Mouse (Mus musculus) midbrain, embryonic 14.5 days (tissue): Measurements from ENCODE around the gene Ube2o. TPM values are rescaled to one million over a fixed set of nuclear protein-coding genes. Genes with fewer than 3 reads are reported as not detected.
A peak's percentile ranks its signal among the peaks of the same experiment; 100 is the strongest.

Source experiments
- ATAC-seq: fragments of 200-750 bp; cut with Nextera tagmentation; 2 replicates; pipeline ENCODE4 v1.8.0; 2017; ENCODE audit warnings: moderate number of reproducible peaks, moderate library complexity; ENCODE audit not compliant: low FRiP score, low TSS enrichment
- DNase-seq: peaks from one replicate; pipeline ENCODE4 v3.0.0-alpha.2; 2015
- H3K27ac ChIP-seq: fragments of 300-500 bp; sonication (generic); replicated peaks from 2 replicates; pipeline ENCODE4 v1.5.1; 2014; ENCODE audit warnings: mild to moderate bottlenecking, low read depth, low read length, moderate library complexity
- H3K27me3 ChIP-seq: fragments of 300-500 bp; sonication (generic); 2 replicates; pipeline ENCODE4 v1.6.1; 2014; ENCODE audit warnings: low read length, control low read depth, mixed read lengths; ENCODE audit not compliant: control insufficient read depth, insufficient read depth
- H3K36me3 ChIP-seq: fragments of 300-500 bp; sonication (generic); 2 replicates; pipeline ENCODE4 v1.6.1; 2014; ENCODE audit warnings: low read length, control low read depth; ENCODE audit not compliant: control insufficient read depth, insufficient read depth
- H3K4me1 ChIP-seq: fragments of 300-500 bp; sonication (generic); 2 replicates; pipeline ENCODE4 v1.6.1; 2014; ENCODE audit warnings: mild to moderate bottlenecking, antibody characterized with exemption, low read length, control low read depth; ENCODE audit not compliant: control insufficient read depth, insufficient read depth
- H3K4me2 ChIP-seq: fragments of 300-500 bp; sonication (generic); 2 replicates; pipeline ENCODE4 v1.6.1; 2014; ENCODE audit warnings: mild to moderate bottlenecking, low read length, moderate library complexity
- H3K4me3 ChIP-seq: fragments of 300-500 bp; sonication (generic); replicated peaks from 2 replicates; pipeline ENCODE4 v1.5.1; 2014; ENCODE audit warnings: low read depth, low read length
- H3K9ac ChIP-seq: fragments of 300-500 bp; sonication (generic); replicated peaks from 2 replicates; pipeline ENCODE4 v1.6.1; 2014; ENCODE audit warnings: mild to moderate bottlenecking, low read length, moderate library complexity
- H3K9me3 ChIP-seq: fragments of 300-500 bp; sonication (generic); 2 replicates; pipeline ENCODE4 v1.6.1; 2016; ENCODE audit warnings: low read length, control low read depth, mixed read lengths; ENCODE audit not compliant: control insufficient read depth
- WGBS: fragments of 180-500 bp; shearing (Covaris S2); extraction: QIAGEN DNeasy Blood & Tissue Kit; methylation state at CpG from one replicate; pipeline ENCODE4 v1.1.7; 2014; 5-methylcytosine and 5-hydroxymethylcytosine counted together
- polyA plus RNA-seq: library from polyadenylated mRNA; unstranded; fragments of >200 nt; fragmentation: Nextera tagmentation; extraction: Ambion mirVana; gene quantifications from 2 replicates; pipeline ENCODE4 v1.2.1, GENCODE M21; 2014

Gene Ube2o
- polyA plus RNA-seq, 1 experiment from 2014 or later = 26.9 TPM

DNA sequence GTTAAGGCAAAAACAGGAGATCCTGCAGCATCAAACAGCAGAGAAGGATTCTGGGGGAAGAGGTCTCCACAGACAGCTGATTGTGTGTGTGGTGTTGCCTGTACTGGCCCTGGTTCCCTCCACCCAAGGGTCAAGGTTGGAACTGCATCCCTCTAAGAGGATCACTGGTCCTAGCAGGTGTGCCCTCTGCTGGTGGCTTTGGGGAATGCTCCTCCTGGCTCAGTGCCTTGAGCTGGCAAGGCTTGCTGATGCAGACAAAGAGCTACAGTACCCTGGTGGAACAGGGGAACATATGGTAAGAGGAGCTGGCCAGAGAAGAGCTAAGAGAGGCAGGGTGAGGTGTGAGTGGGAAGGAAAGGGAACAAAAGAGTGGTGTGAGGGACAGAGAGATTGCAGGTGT is 11.2 kb upstream of the Ube2o start:
- H3K4me1 ChIP-seq = peaks cover 16% of the 10 kb centered on the region
- no peaks in the 10 kb centered on the region for H3K27me3 ChIP-seq
- H3K9me3 ChIP-seq = no peaks in the 10 kb centered on the region
- no peak overlapping the region for H3K4me3 ChIP-seq
- H3K36me3 ChIP-seq = no peaks in the 10 kb centered on the region
- DNase-seq (peak; percentile 93), ATAC-seq (peak; percentile 59; the same call in 1 of the 2 replicates)
- H3K4me2 ChIP-seq = no peak overlapping the region
- H3K9ac ChIP-seq = no peak overlapping the region; the same call in 1 of the 2 replicates
- H3K27ac ChIP-seq = peak overlapping the region; percentile 62

DNA sequence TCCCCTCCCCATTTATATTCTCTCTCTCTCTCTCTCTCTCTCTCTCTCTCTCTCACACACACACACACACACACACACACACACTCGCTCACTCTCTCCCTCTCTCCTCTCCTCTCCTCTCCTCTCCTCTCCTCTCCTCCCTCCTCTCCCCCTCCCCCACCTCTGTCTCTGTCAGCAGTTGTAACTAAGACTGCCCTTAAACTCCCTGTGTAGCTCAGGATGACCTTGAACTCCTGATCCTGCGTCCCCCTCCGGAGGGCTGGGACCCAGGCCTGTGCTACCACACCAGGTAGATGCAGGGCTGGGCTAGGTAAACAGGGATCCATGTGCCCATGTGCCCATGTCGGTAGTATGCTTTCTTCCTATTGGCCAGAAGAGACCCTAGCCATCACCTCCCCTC is 10.4 kb upstream of the Ube2o start:
- H3K36me3 ChIP-seq = no peaks in the 10 kb centered on the region
- no peak for DNase-seq
- no peak overlapping the region for H3K4me3 ChIP-seq
- no peak overlapping the region for H3K27ac ChIP-seq
- WGBS = 83% methylated on average over 4 of the region's 4 CpGs
- H3K4me1 ChIP-seq = peaks cover 19% of the 10 kb centered on the region
- no peak overlapping the region for H3K4me2 ChIP-seq
- ATAC-seq = no peak
- no peaks in the 10 kb centered on the region for H3K27me3 ChIP-seq
- H3K9ac ChIP-seq = no peak overlapping the region
- H3K9me3 ChIP-seq = no peaks in the 10 kb centered on the region

DNA sequence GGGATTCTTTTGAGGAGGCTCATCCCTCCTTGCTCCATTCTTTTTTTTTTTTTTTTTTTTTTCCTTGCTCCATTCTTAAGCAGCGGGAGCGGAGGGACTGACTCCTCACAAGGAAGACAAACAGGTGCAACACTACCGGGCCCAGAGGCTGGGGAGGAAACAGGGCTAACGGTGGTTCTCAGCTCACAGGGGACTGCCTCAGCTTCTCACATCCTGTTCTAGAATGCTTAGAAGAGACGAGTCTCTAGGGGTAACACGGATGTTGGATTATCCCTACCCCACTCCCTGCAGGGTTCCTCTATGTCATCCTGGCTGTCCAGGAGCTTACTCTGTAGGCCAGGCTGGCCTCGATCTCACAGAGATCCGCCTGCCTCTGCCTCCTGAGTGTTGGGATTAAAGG is 8.3 kb upstream of the Ube2o start:
- Histone ChIP-seq H3K27ac (no peak overlapping the region), H3K36me3 (no peaks in the 10 kb centered on the region), H3K9ac (no peak overlapping the region), H3K9me3 (no peaks in the 10 kb centered on the region), H3K4me2 (no peak overlapping the region), H3K4me1 (peaks cover 19% of the 10 kb centered on the region), H3K27me3 (no peaks in the 10 kb centered on the region), H3K4me3 (no peak overlapping the region)
- ATAC-seq (no peak), DNase-seq (no peak)
- 51% methylated on average over 8 of the region's 8 CpGs for WGBS

DNA sequence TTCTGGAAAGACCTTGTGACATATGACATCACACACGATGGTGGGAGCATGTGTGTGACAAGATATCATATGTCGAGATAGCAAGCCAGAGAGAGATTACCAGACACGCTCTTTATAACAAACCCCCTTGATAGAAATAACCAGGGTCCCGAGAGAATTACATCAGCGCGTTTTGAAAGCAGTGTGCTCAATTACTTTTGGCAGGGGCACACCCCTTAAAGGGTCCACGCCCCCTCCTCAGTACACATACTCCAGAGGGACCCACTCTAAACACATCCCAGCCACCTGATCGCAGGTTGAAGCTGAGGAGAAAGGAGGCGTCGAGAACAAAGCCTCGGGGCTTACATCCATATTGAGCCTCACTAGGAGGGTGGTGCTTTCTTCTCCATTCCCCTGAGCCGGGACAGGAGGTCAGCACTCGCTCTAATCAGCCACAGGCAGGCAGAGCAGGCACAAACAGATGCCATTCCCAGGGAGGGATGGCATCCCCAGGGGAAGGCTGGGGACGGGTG is 7.8 kb upstream of the Ube2o start:
- WGBS = 14% methylated on average over 14 of the region's 14 CpGs
- DNase-seq = peak; percentile 60
- Histone ChIP-seq H3K4me3 (no peak overlapping the region), H3K4me1 (peaks cover 19% of the 10 kb centered on the region), H3K27me3 (no peaks in the 10 kb centered on the region), H3K27ac (no peak overlapping the region), H3K9me3 (no peaks in the 10 kb centered on the region), H3K4me2 (peak overlapping the region; percentile 13; the same call in 1 of the 2 replicates), H3K9ac (no peak overlapping the region; the same call in 1 of the 2 replicates), H3K36me3 (no peaks in the 10 kb centered on the region)
- ATAC-seq = no peak

DNA sequence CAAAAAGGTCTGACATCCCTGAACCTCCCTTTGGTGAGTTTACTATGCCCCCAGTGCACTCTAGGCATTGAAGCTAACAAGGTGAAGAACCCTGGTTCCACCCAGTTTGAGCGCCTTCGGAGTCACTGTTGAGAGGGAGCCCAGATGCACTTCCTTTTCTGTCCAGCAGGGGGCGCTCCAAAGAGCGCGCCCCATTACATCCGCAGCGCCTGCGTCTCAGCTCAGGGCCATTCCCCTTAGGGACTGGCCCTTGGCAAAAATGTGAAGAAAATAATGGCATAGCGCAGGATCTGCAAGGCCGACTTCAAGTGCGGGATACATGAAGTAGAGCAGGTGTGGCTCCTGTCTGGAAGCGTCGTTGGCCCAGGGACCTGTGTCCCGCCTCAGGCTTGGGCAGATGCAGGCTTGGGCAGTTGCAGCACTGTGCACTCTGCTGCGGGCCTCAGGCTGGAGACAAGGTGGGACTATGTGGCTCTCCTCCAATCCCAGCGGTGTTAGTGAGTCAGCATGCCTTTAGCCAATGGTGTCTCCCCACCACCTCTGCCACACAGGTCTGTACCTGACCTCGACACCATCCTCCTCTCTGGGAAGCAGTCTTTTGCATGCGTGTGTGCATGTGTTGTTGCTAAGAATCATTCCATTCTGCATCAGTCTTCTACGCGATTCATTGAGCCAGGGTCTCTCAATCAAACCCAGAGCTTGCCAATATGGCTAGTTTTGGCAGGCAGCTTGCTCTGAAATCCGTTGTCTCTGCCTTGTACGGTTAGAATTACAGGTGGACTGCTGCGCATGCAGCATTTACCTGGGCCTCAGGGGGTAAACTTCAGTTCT is 5.8 kb upstream of the Ube2o start:
- Histone ChIP-seq H3K36me3 (no peaks in the 10 kb centered on the region), H3K4me3 (peak overlapping the region; percentile 18; the same call in 1 of the 2 replicates), H3K9me3 (no peaks in the 10 kb centered on the region), H3K9ac (no peak overlapping the region), H3K4me1 (peaks cover 13% of the 10 kb centered on the region; the same call in 1 of the 2 replicates), H3K27me3 (no peaks in the 10 kb centered on the region), H3K4me2 (peak overlapping the region; percentile 42), H3K27ac (peak overlapping the region; percentile 20; the same call in 1 of the 2 replicates)
- 19% methylated on average over 23 of the region's 23 CpGs for WGBS
- ATAC-seq (no peak), DNase-seq (peak; percentile 82)

DNA sequence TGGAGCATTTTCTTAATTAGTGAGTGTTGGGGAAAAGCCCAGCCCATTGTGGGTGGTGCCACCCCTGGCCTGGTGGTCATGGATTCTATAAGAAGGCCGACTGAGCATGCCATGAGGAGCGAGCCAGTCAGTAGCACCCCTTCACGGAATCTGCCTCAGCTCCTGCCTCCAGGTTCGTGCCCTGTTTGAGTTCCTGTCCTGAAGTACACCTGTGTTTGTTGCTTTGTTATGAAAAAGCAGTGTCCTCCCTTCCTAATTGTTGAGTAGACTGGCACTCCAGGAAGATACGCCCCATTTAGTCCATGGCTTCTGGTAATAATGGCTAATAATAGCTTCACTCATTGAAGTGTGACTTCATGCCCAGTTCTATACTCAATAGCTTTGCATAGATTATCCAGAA is 5.1 kb upstream of the Ube2o start, which contains the start of gene Aanat:
Gene Aanat, plus strand, starts transcription at position 123 of the 400 bp plus-strand sequence.
- Histone ChIP-seq H3K27me3 (no peaks in the 10 kb centered on the region), H3K4me3 (peak within 1 kb of the TSS; percentile 18; the same call in 1 of the 2 replicates), H3K4me1 (peaks cover 13% of the 10 kb centered on the region; the same call in 1 of the 2 replicates), H3K9me3 (no peaks in the 10 kb centered on the region), H3K36me3 (no peaks in the 10 kb centered on the region), H3K27ac (peak within 1 kb of the TSS; percentile 20; the same call in 1 of the 2 replicates), H3K9ac (no peak within 1 kb of the TSS), H3K4me2 (peak within 1 kb of the TSS; percentile 42)
- 64% methylated on average over 5 of the region's 5 CpGs for WGBS
- no peak for DNase-seq
- no peak for ATAC-seq

DNA sequence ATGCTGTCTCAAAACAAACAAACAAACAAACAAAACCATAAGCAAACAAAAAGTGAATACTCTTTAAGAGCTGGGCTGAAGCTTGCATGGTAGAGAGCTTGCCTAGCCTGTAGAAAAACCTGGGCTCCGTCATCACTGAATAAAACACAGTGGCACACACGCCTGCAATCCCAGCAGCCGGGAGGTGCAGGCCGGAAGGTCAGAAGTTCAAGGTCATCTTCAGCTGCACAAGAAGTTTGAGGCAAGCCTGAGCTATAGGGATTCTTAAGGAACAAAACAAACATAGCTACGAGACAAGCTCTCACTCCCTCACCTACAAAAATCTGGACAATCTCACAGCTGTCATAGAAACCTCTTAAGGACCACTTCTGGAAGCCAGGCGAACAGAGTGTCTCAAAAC is 4.4 kb upstream of the Ube2o start:
- WGBS = 84% methylated on average over 6 of the region's 6 CpGs
- Histone ChIP-seq H3K9ac (no peak overlapping the region), H3K4me3 (no peak overlapping the region), H3K27ac (no peak overlapping the region), H3K4me2 (no peak overlapping the region), H3K4me1 (peaks cover 13% of the 10 kb centered on the region; the same call in 1 of the 2 replicates), H3K27me3 (no peaks in the 10 kb centered on the region), H3K36me3 (no peaks in the 10 kb centered on the region), H3K9me3 (no peaks in the 10 kb centered on the region)
- DNase-seq (no peak), ATAC-seq (no peak)

DNA sequence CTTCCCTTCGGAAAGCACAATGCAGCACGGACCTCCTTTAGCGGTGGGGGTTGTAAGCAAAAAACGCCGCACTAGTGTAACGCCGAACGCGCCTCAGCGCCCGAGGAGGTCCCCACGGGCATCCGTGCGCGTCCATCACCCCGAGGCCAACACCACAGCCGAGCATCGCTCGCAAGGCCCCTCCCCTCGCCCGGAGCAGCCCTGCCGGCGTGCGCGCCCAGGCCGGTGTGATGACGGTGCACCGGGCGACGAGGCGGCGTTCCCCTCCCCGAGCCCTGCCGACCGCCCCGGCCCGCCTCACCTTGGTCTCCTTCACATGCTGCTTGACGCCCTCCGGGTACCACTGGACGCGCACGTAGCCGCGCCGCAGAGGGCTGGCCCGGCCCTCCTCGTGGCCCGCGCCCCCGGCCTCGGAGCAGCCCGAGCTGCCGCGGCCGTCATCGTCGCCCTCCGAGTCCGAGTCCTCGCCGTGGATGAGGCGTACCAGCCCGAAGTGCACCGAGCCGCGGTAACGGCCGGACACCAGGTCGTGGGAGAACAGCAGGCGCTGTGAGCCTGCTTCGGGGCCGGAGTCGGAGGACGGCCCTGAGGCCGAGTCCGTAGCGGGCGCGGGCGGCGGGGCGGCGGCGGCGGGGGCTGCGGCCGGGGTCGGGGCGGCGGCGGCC is 404 bp downstream of the Ube2o start:
- peak overlapping the region; percentile 87 for H3K4me3 ChIP-seq
- peak overlapping the region; percentile 98 for H3K9ac ChIP-seq
- WGBS = under 1% methylated on average over 91 of the region's 91 CpGs
- ATAC-seq = peak; percentile 81
- peaks cover 19% of the 10 kb centered on the region for H3K4me1 ChIP-seq
- H3K9me3 ChIP-seq = no peaks in the 10 kb centered on the region
- peak; percentile 80 for DNase-seq
- no peaks in the 10 kb centered on the region for H3K27me3 ChIP-seq
- no peaks in the 10 kb centered on the region for H3K36me3 ChIP-seq
- H3K27ac ChIP-seq = peak overlapping the region; percentile 95
- H3K4me2 ChIP-seq = peak overlapping the region; percentile 76
